13 mouse cellular contexts compared by ENCODE assay signal in the genomic region with DNA sequence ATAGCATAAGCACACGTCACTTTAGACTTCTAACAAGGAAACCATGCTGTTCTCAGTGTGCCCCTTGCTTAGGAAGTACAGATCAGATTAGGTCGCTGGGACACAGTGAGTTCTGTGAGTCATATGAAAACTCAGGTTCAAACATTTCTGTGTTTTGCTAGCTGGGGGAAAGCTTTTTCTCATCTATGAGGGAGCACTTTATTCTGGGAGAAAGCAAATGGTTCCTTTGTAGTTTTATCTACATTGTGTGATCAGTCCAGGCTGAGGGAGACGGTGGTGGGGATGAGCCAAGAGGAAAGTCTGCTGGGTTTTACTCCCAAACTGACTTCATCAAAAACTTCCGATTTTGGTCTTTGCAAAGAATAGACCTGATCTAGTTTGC. TPM values are rescaled to one million over a fixed set of nuclear protein-coding genes. Genes with fewer than 3 reads are reported as not detected.
DNase-seq lines count a peak whose midpoint lies in the region; ATAC-seq and TF ChIP-seq lines count a peak whose summit lies in the region.
"Had no signal": no experiment of that assay in that cellular context is flagged by ENCODE, and none has a peak within 500 bp of the region (broad histone marks: within the 10 kb centered on the region; RNA-seq: fewer than 3 reads in every experiment).

No protein-coding gene starts in this region.

- no peak overlapping the region for H3K4me3 ChIP-seq in heart, adult 2 months
- no peak overlapping the region for H3K4me3 ChIP-seq in heart, embryonic 12.5 days
- no peak overlapping the region for H3K4me3 ChIP-seq in kidney, embryonic 16.5 days (ENCODE audit: low read length)
- H3K4me3 ChIP-seq: forebrain, embryonic 10.5 days; forebrain, embryonic 13.5 days; heart, embryonic 13.5 days; hindbrain, embryonic 12.5 days; hindbrain, embryonic 15.5 days had no signal

- H3K36me3 ChIP-seq in heart, adult 2 months (ENCODE audit: control insufficient read depth, insufficient read depth, low read length): no peaks in the 10 kb centered on the region
- no peaks in the 10 kb centered on the region for H3K36me3 ChIP-seq in heart, embryonic 12.5 days
- H3K36me3 ChIP-seq in kidney, embryonic 16.5 days (ENCODE audit: insufficient read depth, low read length): no peaks in the 10 kb centered on the region
- H3K36me3 ChIP-seq: forebrain, embryonic 10.5 days; heart, embryonic 13.5 days; hindbrain, embryonic 12.5 days; hindbrain, embryonic 15.5 days had no signal

- no peak overlapping the region for H3K4me2 ChIP-seq in heart, embryonic 12.5 days
- no peak overlapping the region for H3K4me2 ChIP-seq in kidney, embryonic 16.5 days (replicated peaks; ENCODE audit: low read depth, low read length)
- H3K4me2 ChIP-seq: forebrain, embryonic 13.5 days; hindbrain, embryonic 12.5 days; hindbrain, embryonic 15.5 days had no signal

- no peak overlapping the region for H3K9ac ChIP-seq in heart, adult 2 months (ENCODE audit: low read depth, low read length)
- H3K9ac ChIP-seq in heart, embryonic 12.5 days: no peak overlapping the region
- H3K9ac ChIP-seq in kidney, embryonic 16.5 days (replicated peaks; ENCODE audit: low read length): no peak overlapping the region
- H3K9ac ChIP-seq: forebrain, embryonic 13.5 days; hindbrain, embryonic 12.5 days; hindbrain, embryonic 15.5 days had no signal

- no peak for ATAC-seq in heart, embryonic 12.5 days (ENCODE audit: insufficient number of reproducible peaks, low FRiP score)
- ATAC-seq in CD4-positive, CD25-positive, alpha-beta regulatory T cell, adult 4 months: peak; percentile 10
- no peak for ATAC-seq in kidney, embryonic 16.5 days (ENCODE audit: low FRiP score, low TSS enrichment)
- ATAC-seq: forebrain, embryonic 13.5 days had no signal

- no peaks in the 10 kb centered on the region for H3K9me3 ChIP-seq in heart, embryonic 12.5 days (replicated peaks)
- H3K9me3 ChIP-seq in kidney, embryonic 16.5 days (ENCODE audit: low read length): no peaks in the 10 kb centered on the region
- H3K9me3 ChIP-seq: forebrain, embryonic 10.5 days; forebrain, embryonic 13.5 days; heart, embryonic 13.5 days; hindbrain, embryonic 12.5 days; hindbrain, embryonic 15.5 days had no signal

- TF ChIP-seq EP300 in heart, adult 2 months (IDR thresholded peaks at IDR 0.05; ENCODE audit: insufficient read depth, low read depth, low read length): no peak

- H3K27me3 ChIP-seq in heart, adult 2 months (ENCODE audit: control insufficient read depth, insufficient read depth, low read length): no peaks in the 10 kb centered on the region
- H3K27me3 ChIP-seq in heart, embryonic 12.5 days (replicated peaks): no peaks in the 10 kb centered on the region
- H3K27me3 ChIP-seq in kidney, embryonic 16.5 days (ENCODE audit: insufficient read depth, low read length): no peaks in the 10 kb centered on the region
- H3K27me3 ChIP-seq: forebrain, embryonic 13.5 days; hindbrain, embryonic 12.5 days; hindbrain, embryonic 15.5 days; Patski had no signal

- intact Hi-C loops in heart, adult 2 months (cut with DNase I): loop anchor here (2.0 to 5.0 kb wide), 3 partner anchors 33 to 101 kb away; a partner anchor contains a TSS

- no peak for TF ChIP-seq CTCF in heart, adult 2 months (IDR thresholded peaks at IDR 0.05)

- no peak for DNase-seq in heart, adult 2 months
- DNase-seq in CD4-positive helper T cell, adult 2 months (ENCODE audit: low read depth, low spot score): peak; percentile 44
- peak; percentile 75 for DNase-seq in induced T-regulatory cell, adult 2 months (ENCODE audit: low read depth)
- no peak for DNase-seq in spleen, postnatal 4 days (ENCODE audit: low spot score in 2 of 2)

- 56% methylated on average over 4 of the region's 4 CpGs for WGBS in heart, adult 2 months
- WGBS in heart, embryonic 12.5 days: 57% methylated on average over 4 of the region's 4 CpGs
- WGBS in kidney, embryonic 16.5 days: 78% methylated on average over 4 of the region's 4 CpGs

- H3K4me1 ChIP-seq in heart, adult 2 months (ENCODE audit: control insufficient read depth, insufficient read depth, low read length): peaks cover 1% of the 10 kb centered on the region; the same call in 1 of the 2 replicates
- H3K4me1 ChIP-seq in heart, embryonic 12.5 days (replicated peaks): peaks cover 3% of the 10 kb centered on the region; the same call in 1 of the 2 replicates
- H3K4me1 ChIP-seq in kidney, embryonic 16.5 days (ENCODE audit: insufficient read depth, low read length): no peaks in the 10 kb centered on the region
- H3K4me1 ChIP-seq: forebrain, embryonic 10.5 days; forebrain, embryonic 13.5 days; heart, embryonic 13.5 days; hindbrain, embryonic 12.5 days; hindbrain, embryonic 15.5 days had no signal

- no peak for TF ChIP-seq POLR2A in heart, adult 2 months (IDR thresholded peaks at IDR 0.05; ENCODE audit: insufficient read depth, low read depth, low read length)

- H3K27ac ChIP-seq in heart, adult 2 months: peak overlapping the region; percentile 60
- no peak overlapping the region for H3K27ac ChIP-seq in heart, embryonic 12.5 days (ENCODE audit: poor library complexity, severe bottlenecking)
- H3K27ac ChIP-seq in kidney, embryonic 16.5 days (ENCODE audit: low read length): no peak overlapping the region
- H3K27ac ChIP-seq: forebrain, embryonic 10.5 days; forebrain, embryonic 13.5 days; hindbrain, embryonic 12.5 days; hindbrain, embryonic 15.5 days had no signal

- H3K79me2 ChIP-seq in heart, adult 2 months (replicated peaks; ENCODE audit: control insufficient read depth, insufficient read depth, low read length): no peaks in the 10 kb centered on the region

RNA-seq across cellular contexts. Expression of a gene that starts 0.7 kb away (rescaled TPM):
- 1 to 10 TPM; 7.1 to 7.6 TPM for total RNA-seq in heart, adult 2 months (2021)
- polyA plus RNA-seq in heart, adult 2 months (2012; rRNA removed): 4.1 and 7.3 TPM in 2 replicates
- 0.90 and 1.2 TPM in 2 replicates for polyA plus RNA-seq in heart, embryonic 12.5 days (2016; fragmentation: Nextera tagmentation; extraction: Ambion mirVana)
- 100 to 1,000 TPM; 149 to 213 TPM for polyA plus RNA-seq in CD4-positive, CD25-positive, alpha-beta regulatory T cell, adult 4 months (2017; shearing (Covaris generic))
- polyA plus RNA-seq in kidney, embryonic 16.5 days (2015; fragmentation: Nextera tagmentation; extraction: Ambion mirVana): 3.5 TPM in 2 replicates

RNA-seq across cellular contexts. Expression of a gene that starts 19.7 kb away (rescaled TPM):
- under 1 TPM; 0.16 to 0.29 TPM for total RNA-seq in heart, adult 2 months (2021)
- polyA plus RNA-seq in heart, adult 2 months (2012; rRNA removed): 0.68 and 1.1 TPM in 2 replicates
- polyA plus RNA-seq in heart, embryonic 12.5 days (2016; fragmentation: Nextera tagmentation; extraction: Ambion mirVana): 1.3 TPM in 2 replicates
- 1 to 10 TPM; 2.7 to 5.2 TPM for polyA plus RNA-seq in CD4-positive, CD25-positive, alpha-beta regulatory T cell, adult 4 months (2017; shearing (Covaris generic))
- 4.3 and 5.4 TPM in 2 replicates for polyA plus RNA-seq in kidney, embryonic 16.5 days (2015; fragmentation: Nextera tagmentation; extraction: Ambion mirVana)

RNA-seq across cellular contexts. Expression of a gene that starts 29.6 kb away (rescaled TPM):
- total RNA-seq in heart, adult 2 months (2021): 1 to 10 TPM; 3.1 to 3.4 TPM
- 1.8 and 3.7 TPM in 2 replicates for polyA plus RNA-seq in heart, adult 2 months (2012; rRNA removed)
- polyA plus RNA-seq in heart, embryonic 12.5 days (2016; fragmentation: Nextera tagmentation; extraction: Ambion mirVana): 8.7 and 9.4 TPM in 2 replicates
- polyA plus RNA-seq in CD4-positive, CD25-positive, alpha-beta regulatory T cell, adult 4 months (2017; shearing (Covaris generic)): 100 to 1,000 TPM; 302 to 342 TPM
- 12.7 and 14.8 TPM in 2 replicates for polyA plus RNA-seq in kidney, embryonic 16.5 days (2015; fragmentation: Nextera tagmentation; extraction: Ambion mirVana)

RNA-seq across cellular contexts. Expression of a gene that starts 38.0 kb away (rescaled TPM):
- total RNA-seq in heart, adult 2 months (2021): 10 to 100 TPM; 22.4 to 25.3 TPM
- polyA plus RNA-seq in heart, adult 2 months (2012; rRNA removed): 28.1 and 42.1 TPM in 2 replicates
- 9.9 and 10.7 TPM in 2 replicates for polyA plus RNA-seq in heart, embryonic 12.5 days (2016; fragmentation: Nextera tagmentation; extraction: Ambion mirVana)
- 1,000 to 10,000 TPM; 1,771 to 1,850 TPM for polyA plus RNA-seq in CD4-positive, CD25-positive, alpha-beta regulatory T cell, adult 4 months (2017; shearing (Covaris generic))
- polyA plus RNA-seq in kidney, embryonic 16.5 days (2015; fragmentation: Nextera tagmentation; extraction: Ambion mirVana): 84.6 and 86.0 TPM in 2 replicates

RNA-seq across cellular contexts. Expression of a gene that starts 44.4 kb away (rescaled TPM):
- 10 to 100 TPM; 11.8 to 12.9 TPM for total RNA-seq in heart, adult 2 months (2021)
- 6.2 and 7.0 TPM in 2 replicates for polyA plus RNA-seq in heart, adult 2 months (2012; rRNA removed)
- polyA plus RNA-seq in heart, embryonic 12.5 days (2016; fragmentation: Nextera tagmentation; extraction: Ambion mirVana): 5.6 and 5.8 TPM in 2 replicates
- 10 to 100 TPM in 1 of 2 experiments, 1 to 10 TPM in 1; 5.8 to 10.0 TPM for polyA plus RNA-seq in CD4-positive, CD25-positive, alpha-beta regulatory T cell, adult 4 months (2017; shearing (Covaris generic))
- 7.5 and 9.3 TPM in 2 replicates for polyA plus RNA-seq in kidney, embryonic 16.5 days (2015; fragmentation: Nextera tagmentation; extraction: Ambion mirVana)

Comparison
In these comparisons a context has a peak if more than half of its experiments do, and no peak if none do; other contexts are left out.
1. DNase-seq: peak in CD4-positive helper T cell, adult 2 months (single experiment) and induced T-regulatory cell, adult 2 months (single experiment); none in heart, adult 2 months (0 of 2) and spleen, postnatal 4 days (0 of 2).
2. RNA of a gene that starts 0.7 kb away (polyA plus RNA-seq): 149 to 213 TPM in CD4-positive, CD25-positive, alpha-beta regulatory T cell, adult 4 months; 4.1 to 7.3 TPM in heart, adult 2 months, 3.5 TPM in kidney, embryonic 16.5 days and 0.90 to 1.2 TPM in heart, embryonic 12.5 days; every median in the first group is over 10 times any median in the second.
3. RNA of a gene that starts 29.6 kb away (polyA plus RNA-seq): 302 to 342 TPM in CD4-positive, CD25-positive, alpha-beta regulatory T cell, adult 4 months; 12.7 to 14.8 TPM in kidney, embryonic 16.5 days, 8.7 to 9.4 TPM in heart, embryonic 12.5 days and 1.8 to 3.7 TPM in heart, adult 2 months; every median in the first group is over 10 times any median in the second.